Mouse (Mus musculus) hematopoietic multipotent progenitor cell, adult 10-12 weeks (in vitro differentiated cells): ENCODE measurements around the gene Neb. TPM values are rescaled to one million over a fixed set of nuclear protein-coding genes. Genes with fewer than 3 reads are reported as not detected.

Experiments
- polyA plus RNA-seq: library from polyadenylated mRNA; stranded (reverse); fragments of >175 nt; gene quantifications from 2 replicates; pipeline ENCODE4 v1.2.3, GENCODE M21; 2012; ENCODE audit warnings: low replicate concordance

The Neb gene
- polyA plus RNA-seq = 0.07 and 0.18 TPM in 2 replicates

GRCm38 (mm10) chr2:52378448-52378804 lies at the start of gene Neb:
Gene Neb, minus strand, starts transcription at chr2:52378474.

GRCm38 (mm10) chr2:52424747-52425522 lies 46.7 kb upstream of the Neb start, which contains the start of gene Arl5a:
Gene Arl5a, minus strand, starts transcription at chr2:52424901.

Other genes starting within 250 kb of the Neb start
- 9.3 and 16.0 TPM in 2 replicates for gene Arl5a, start 46.4 kb upstream of the Neb start, polyA plus RNA-seq